Mouse (Mus musculus) limb, embryonic 10.5 days (tissue): ENCODE results near the gene Dab2. TPM values are rescaled to one million over a fixed set of nuclear protein-coding genes. Genes with fewer than 3 reads are reported as not detected.
A peak's percentile ranks its signal among the peaks of the same experiment; 100 is the strongest.

Source experiments
- DNase-seq: peaks from one replicate; pipeline ENCODE4 v3.0.0-alpha.2; 2017; ENCODE audit warnings: low spot score
- H3K27ac ChIP-seq: fragments of 300-500 bp; sonication (generic); 2 replicates; pipeline ENCODE4 v1.5.1; 2016; ENCODE audit warnings: mild to moderate bottlenecking
- H3K27me3 ChIP-seq: fragments of 300-500 bp; sonication (generic); 2 replicates; pipeline ENCODE4 v1.6.1; 2016; ENCODE audit warnings: low read depth, mild to moderate bottlenecking; ENCODE audit not compliant: poor library complexity, severe bottlenecking
- H3K36me3 ChIP-seq: fragments of 300-500 bp; sonication (generic); 2 replicates; pipeline ENCODE4 v1.6.1; 2016; ENCODE audit warnings: mild to moderate bottlenecking, moderate library complexity
- H3K4me1 ChIP-seq: fragments of 300-500 bp; sonication (generic); 2 replicates; pipeline ENCODE4 v1.6.1; 2016
- H3K4me3 ChIP-seq: fragments of 300-500 bp; sonication (generic); 2 replicates; pipeline ENCODE4 v1.5.1; 2016; ENCODE audit warnings: mild to moderate bottlenecking, moderate library complexity
- H3K9me3 ChIP-seq: fragments of 300-500 bp; sonication (generic); replicated peaks from 2 replicates; pipeline ENCODE4 v1.6.1; 2016; ENCODE audit warnings: mild to moderate bottlenecking
- WGBS: fragments of 180-500 bp; shearing (Covaris S2); methylation state at CpG from one replicate; pipeline ENCODE4 v1.1.7; 2016; 5-methylcytosine and 5-hydroxymethylcytosine counted together
- polyA plus RNA-seq: library from polyadenylated mRNA; unstranded; fragments of >200 nt; fragmentation: Nextera tagmentation; extraction: Ambion mirVana; gene quantifications from 2 replicates; pipeline ENCODE4 v1.2.1, GENCODE M21; 2016

Gene Dab2
- polyA plus RNA-seq, 1 experiment from 2014 or later = 35.6 TPM

DNA sequence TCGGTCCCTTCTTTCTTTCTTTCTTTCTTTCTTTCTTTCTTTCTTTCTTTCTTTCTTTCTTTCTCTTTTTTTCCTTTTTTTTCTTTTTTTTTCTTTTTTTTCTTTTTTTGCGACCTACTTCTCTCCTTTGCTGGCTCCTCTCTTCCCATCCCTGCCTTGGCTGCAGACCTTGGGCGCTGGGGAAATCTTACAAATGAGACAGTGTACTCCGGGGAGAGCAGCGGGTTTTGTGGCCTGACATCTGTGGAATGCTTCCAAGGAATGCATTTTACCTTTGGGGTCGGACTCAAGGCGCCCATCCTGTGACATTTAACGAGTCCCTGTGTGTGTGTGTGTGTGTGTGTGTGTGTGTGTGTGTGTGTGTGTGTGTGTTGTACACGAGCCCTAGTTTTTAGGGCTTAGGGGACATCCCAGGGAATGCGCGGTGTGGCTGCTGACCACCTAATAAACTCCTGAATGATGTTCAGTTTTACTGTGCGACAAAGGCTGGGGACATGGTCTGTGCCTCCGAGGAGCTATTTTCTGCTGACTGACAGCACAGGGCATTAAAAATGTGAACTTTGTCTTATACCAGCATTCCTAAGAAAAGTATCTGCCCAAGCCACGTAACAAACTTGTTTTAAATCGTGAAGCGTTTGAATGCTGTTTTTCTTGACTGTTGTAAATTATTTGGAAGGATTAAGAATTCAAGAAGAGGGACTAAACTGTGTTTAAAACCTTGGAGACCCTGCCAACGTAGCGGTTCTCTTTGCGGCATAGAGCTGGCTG is 87.6 kb downstream of the Dab2 start:
- Histone ChIP-seq H3K4me1 (peaks cover 43% of the 10 kb centered on the region), H3K27ac (peak overlapping the region; percentile 90), H3K4me3 (peak overlapping the region; percentile 58), H3K27me3 (no peaks in the 10 kb centered on the region), H3K9me3 (no peaks in the 10 kb centered on the region), H3K36me3 (no peaks in the 10 kb centered on the region)
- DNase-seq = peak; percentile 55
- 7% methylated on average over 19 of the region's 19 CpGs for WGBS

DNA sequence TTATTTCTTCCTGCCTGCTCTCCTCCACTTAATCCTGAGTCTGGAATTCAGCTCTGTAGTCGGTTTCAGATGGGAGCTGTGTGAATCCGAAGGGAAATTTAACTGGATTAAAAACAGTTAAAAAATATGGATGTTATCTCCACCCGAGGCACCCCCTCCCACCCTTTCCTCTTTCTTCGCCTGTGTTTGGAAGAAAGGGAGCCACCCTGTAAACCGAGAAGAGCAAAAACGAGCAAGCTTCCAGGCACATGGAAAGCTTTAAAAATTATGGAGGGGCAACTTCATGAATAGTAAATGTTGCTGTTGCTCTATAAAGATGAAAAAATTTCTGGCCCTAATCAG is 88.1 kb downstream of the Dab2 start:
- H3K27me3 ChIP-seq = no peaks in the 10 kb centered on the region
- WGBS = 13% methylated on average over 6 of the region's 6 CpGs
- H3K4me3 ChIP-seq = peak overlapping the region; percentile 58
- H3K9me3 ChIP-seq = no peaks in the 10 kb centered on the region
- no peaks in the 10 kb centered on the region for H3K36me3 ChIP-seq
- peaks cover 43% of the 10 kb centered on the region for H3K4me1 ChIP-seq
- peak overlapping the region; percentile 90 for H3K27ac ChIP-seq
- no peak for DNase-seq

DNA sequence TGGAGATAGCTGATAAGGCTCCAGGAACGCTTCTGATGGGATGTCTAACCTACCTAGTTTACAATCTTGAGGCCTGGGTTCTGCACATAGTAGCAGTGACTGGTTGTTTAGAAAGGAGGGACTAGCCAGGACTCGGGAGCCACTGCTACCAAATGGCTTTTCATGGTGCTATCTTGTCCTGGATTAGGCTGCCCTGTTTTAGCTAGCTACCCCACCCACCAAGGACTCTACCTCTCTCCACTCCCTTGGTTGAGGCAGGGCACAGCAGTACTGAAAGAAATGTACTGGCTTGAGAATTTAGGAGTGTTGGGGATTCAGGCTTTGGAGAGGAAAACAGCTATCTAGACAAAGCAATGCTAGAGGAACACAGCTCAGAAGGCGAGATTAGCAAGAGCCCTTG is 88.6 kb downstream of the Dab2 start:
- Histone ChIP-seq H3K4me1 (peaks cover 43% of the 10 kb centered on the region), H3K36me3 (peaks cover 4% of the 10 kb centered on the region; the same call in 1 of the 2 replicates)

DNA sequence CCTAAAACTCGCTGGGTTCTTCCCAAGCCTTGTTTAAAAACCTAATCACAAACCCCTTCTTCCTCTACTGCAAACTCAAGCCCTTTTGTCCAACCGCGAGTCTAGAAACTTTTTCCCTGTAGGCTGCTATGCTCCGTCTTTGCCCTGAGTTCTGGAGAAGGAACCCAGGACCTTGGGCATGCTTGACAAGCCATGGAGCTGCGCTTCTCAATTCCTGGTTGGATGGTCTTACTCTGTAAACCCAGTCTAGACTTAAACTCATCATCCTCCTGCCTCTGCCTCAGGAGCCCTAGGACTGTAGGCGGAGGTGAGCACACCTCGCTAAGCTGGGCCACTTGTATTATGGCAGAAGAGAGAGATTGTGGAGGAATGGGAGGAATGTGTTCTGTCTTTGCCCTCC is 89.0 kb downstream of the Dab2 start:
- 0 out of 2 replicates have a peak overlapping the region, but pooled peaks have one; percentile 7 for H3K27ac ChIP-seq
- H3K36me3 ChIP-seq = peaks cover 5% of the 10 kb centered on the region; the same call in 1 of the 2 replicates
- H3K4me3 ChIP-seq = no peak overlapping the region
- no peak for DNase-seq
- no peaks in the 10 kb centered on the region for H3K9me3 ChIP-seq
- 90% methylated on average over 7 of the region's 7 CpGs for WGBS
- H3K27me3 ChIP-seq = no peaks in the 10 kb centered on the region
- H3K4me1 ChIP-seq = peaks cover 43% of the 10 kb centered on the region

More for the DNA sequence above, 88.6 kb downstream of the Dab2 start:
- DNase-seq = no peak
- Histone ChIP-seq H3K27ac (no peak overlapping the region; the same call in 1 of the 2 replicates), H3K9me3 (no peaks in the 10 kb centered on the region), H3K27me3 (no peaks in the 10 kb centered on the region), H3K4me3 (peak overlapping the region; percentile 58)
- WGBS = 44% methylated on average over 3 of the region's 3 CpGs

DNA sequence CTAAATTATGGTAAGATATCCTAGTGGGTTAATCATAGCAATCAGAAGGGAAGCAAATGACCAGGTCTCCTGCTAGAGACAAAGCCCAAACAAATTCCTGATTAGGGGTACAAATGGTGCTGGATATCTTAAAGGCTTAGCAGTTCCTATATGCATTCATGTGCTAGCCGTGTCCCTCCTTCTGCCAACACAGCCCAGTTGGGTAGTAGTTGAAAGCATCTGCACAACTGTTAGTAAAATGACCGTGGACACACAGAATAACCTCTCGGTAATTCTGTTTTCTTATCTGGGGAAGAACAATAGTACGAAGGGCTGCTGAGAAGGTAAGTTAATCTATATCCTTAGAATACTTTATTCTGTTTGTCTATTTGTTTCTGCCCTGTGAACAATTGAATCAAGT is 90.5 kb downstream of the Dab2 start:
- H3K9me3 ChIP-seq = no peaks in the 10 kb centered on the region
- no peaks in the 10 kb centered on the region for H3K27me3 ChIP-seq
- 92% methylated on average over 4 of the region's 4 CpGs for WGBS
- DNase-seq = no peak
- no peak overlapping the region for H3K4me3 ChIP-seq
- H3K27ac ChIP-seq = no peak overlapping the region
- peaks cover 31% of the 10 kb centered on the region for H3K4me1 ChIP-seq
- peaks cover 5% of the 10 kb centered on the region; the same call in 1 of the 2 replicates for H3K36me3 ChIP-seq

DNA sequence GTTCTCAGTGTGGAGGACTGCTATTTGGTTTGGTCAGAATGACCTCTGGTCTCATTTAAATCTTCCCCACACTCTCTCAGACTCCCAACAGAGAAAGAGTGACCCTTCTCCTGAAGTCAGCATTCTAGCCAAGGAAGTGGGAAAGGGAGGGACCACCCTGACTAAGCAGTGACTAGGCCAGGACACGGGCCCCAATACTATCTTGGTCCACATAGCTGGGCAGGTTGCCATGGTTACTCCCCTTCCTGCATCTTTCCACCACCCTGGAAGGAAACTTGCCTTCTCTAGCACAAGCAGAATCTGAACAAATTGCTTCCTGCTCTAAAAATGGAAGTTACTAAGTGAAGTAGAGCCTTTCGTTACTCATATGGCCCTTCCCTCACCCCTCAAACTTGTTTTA is 91.1 kb downstream of the Dab2 start:
- no peak overlapping the region for H3K4me3 ChIP-seq
- WGBS = 63% methylated on average over 2 of the region's 2 CpGs
- no peaks in the 10 kb centered on the region for H3K27me3 ChIP-seq
- H3K36me3 ChIP-seq = peaks cover 5% of the 10 kb centered on the region; the same call in 1 of the 2 replicates
- no peak for DNase-seq
- no peak overlapping the region for H3K27ac ChIP-seq
- peaks cover 25% of the 10 kb centered on the region for H3K4me1 ChIP-seq
- no peaks in the 10 kb centered on the region for H3K9me3 ChIP-seq

DNA sequence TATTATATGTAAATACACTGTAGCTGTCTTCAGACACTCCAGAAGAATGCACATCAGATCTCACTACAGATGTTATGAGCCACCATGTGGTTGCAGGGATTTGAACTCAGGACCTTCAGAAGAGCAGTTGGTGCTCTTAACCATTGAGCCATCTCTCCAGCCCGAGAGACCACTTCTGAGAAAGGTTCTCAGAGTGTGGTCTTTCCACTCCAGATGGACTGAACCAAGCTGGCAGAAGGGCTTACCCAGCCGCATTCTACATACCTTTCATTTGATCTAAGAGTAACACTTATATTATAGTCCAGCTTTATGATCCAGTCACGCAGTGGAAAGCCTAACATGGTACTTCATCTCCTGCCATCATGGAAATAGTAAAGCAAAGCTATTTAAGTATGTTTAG is 92.3 kb downstream of the Dab2 start:
- WGBS = 93% methylated on average over 3 of the region's 3 CpGs
- H3K9me3 ChIP-seq = no peaks in the 10 kb centered on the region
- no peak overlapping the region for H3K27ac ChIP-seq
- H3K4me1 ChIP-seq = peaks cover 18% of the 10 kb centered on the region
- H3K4me3 ChIP-seq = no peak overlapping the region
- no peaks in the 10 kb centered on the region for H3K27me3 ChIP-seq
- H3K36me3 ChIP-seq = peaks cover 9% of the 10 kb centered on the region; the same call in 1 of the 2 replicates
- DNase-seq = no peak

DNA sequence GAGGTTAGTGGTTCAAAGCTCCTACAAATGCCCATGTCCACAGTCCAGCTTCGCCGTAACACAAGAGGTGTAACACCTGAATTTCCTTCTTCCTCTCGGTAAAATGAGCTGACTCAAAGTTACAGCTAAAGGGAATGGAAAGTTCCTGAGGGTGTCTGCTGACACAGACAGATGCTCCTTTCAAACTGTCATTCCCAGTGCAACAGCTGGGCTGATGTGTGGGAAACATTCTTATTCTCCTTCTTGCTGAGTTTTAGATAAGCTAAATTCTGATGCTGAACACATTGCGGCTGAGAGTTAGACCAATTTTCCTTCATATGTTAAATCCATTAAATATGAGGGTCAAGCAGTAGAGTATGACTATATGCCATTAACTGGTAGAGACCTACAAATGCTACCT is 94.0 kb downstream of the Dab2 start:
- DNase-seq = no peak
- Histone ChIP-seq H3K27ac (no peak overlapping the region), H3K9me3 (no peaks in the 10 kb centered on the region), H3K4me1 (peaks cover 8% of the 10 kb centered on the region; the same call in 1 of the 2 replicates), H3K4me3 (no peak overlapping the region), H3K36me3 (peaks cover 11% of the 10 kb centered on the region; the same call in 1 of the 2 replicates), H3K27me3 (no peaks in the 10 kb centered on the region)
- WGBS = 94% methylated on average over 4 of the region's 4 CpGs

DNA sequence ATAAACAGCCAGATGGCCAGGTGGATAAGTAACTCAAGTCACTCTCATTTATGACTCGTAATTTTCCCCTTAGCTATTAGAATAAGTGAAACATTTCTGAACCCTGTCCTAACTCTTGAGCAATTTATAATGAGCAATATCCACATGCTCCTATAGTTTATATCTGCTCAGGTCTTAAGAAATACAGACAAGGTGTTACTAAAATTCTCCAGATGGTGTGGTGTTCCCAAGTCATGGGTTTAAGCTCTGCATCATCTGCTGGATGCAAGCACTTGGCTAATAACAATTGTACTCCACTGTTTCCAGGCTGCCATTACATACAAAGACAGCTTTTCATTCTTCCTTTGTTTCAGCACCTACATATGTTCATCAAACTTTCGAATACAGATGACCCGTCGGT is 98.6 kb downstream of the Dab2 start:
- no peak overlapping the region for H3K27ac ChIP-seq
- WGBS = 92% methylated on average over 4 of the region's 4 CpGs

DNA sequence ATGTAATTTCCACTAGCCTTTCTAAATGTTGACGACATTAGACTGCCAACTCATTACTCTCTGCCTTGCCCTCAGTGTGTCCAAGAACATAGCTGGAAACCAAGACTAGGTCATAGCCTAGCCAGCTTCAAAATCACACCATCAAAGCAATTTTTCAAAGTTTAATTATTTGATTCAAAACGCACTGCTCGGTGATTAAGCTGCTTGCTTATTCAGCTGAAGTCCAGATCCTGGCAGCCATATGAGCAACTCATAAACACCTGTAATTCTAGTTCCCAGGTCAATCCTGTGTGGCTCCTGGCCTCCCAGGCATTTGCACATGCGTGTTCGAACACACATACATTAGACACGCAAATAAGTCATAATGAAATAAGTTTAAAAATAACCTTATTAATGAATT is 99.3 kb downstream of the Dab2 start:
- H3K9me3 ChIP-seq = no peaks in the 10 kb centered on the region
- H3K27me3 ChIP-seq = no peaks in the 10 kb centered on the region
- H3K27ac ChIP-seq = no peak overlapping the region
- no peak overlapping the region for H3K4me3 ChIP-seq
- DNase-seq = no peak
- H3K4me1 ChIP-seq = peaks cover under 1% of the 10 kb centered on the region; the same call in 1 of the 2 replicates
- 93% methylated on average over 6 of the region's 6 CpGs for WGBS
- H3K36me3 ChIP-seq = peaks cover 6% of the 10 kb centered on the region; the same call in 1 of the 2 replicates

More for the DNA sequence above, 98.6 kb downstream of the Dab2 start:
- Histone ChIP-seq H3K36me3 (peaks cover 7% of the 10 kb centered on the region; the same call in 1 of the 2 replicates), H3K4me1 (no peaks in the 10 kb centered on the region), H3K27me3 (no peaks in the 10 kb centered on the region), H3K9me3 (no peaks in the 10 kb centered on the region), H3K4me3 (no peak overlapping the region)
- DNase-seq = no peak

DNA sequence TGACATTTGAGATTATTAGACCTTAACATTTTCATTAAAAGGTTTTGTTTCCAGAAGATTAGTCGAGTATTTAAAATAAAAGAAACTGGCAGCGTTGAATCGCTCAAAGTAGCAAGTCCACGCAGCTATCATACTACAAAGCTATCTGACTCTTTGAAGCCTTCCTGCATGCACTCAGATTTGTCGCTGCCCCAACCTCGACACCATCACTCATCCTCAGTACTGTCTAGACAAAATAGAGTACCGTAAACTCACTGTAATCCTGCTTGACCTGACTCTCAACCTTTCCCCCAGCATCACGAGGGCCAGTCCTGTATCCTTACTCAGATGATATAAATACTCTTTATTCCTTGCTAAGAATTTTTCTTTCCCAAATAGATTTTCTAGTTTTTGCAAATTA is 100.5 kb downstream of the Dab2 start:
- Histone ChIP-seq H3K36me3 (peaks cover 6% of the 10 kb centered on the region; the same call in 1 of the 2 replicates), H3K27ac (no peak overlapping the region), H3K9me3 (no peaks in the 10 kb centered on the region), H3K4me1 (peaks cover 4% of the 10 kb centered on the region; the same call in 1 of the 2 replicates), H3K4me3 (no peak overlapping the region), H3K27me3 (no peaks in the 10 kb centered on the region)
- no peak for DNase-seq
- WGBS = 59% methylated on average over 8 of the region's 8 CpGs

DNA sequence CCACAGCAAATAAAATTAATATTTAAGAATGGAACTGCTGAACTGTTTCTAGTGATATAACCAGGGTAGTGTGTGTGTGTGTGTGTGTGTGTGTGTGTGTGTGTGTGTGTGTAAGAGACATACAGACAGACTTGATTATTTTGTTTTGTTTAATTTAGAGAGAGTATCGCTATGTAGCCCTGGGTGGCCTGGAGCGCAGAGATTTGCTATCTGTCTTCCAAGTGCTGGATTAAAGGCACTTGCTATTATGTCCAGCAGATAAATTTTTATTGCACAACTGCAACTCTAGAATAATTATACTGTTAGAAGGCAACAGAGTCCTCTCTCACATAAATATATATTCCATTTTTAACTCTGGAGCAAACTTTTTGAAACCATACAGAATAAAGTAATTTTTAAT is 102.8 kb downstream of the Dab2 start:
- no peaks in the 10 kb centered on the region for H3K27me3 ChIP-seq
- peaks cover 4% of the 10 kb centered on the region; the same call in 1 of the 2 replicates for H3K4me1 ChIP-seq
- no peaks in the 10 kb centered on the region for H3K9me3 ChIP-seq
- no peak overlapping the region for H3K27ac ChIP-seq
- WGBS = 79% methylated on average over 2 of the region's 2 CpGs
- H3K4me3 ChIP-seq = no peak overlapping the region
- no peak for DNase-seq
- H3K36me3 ChIP-seq = no peaks in the 10 kb centered on the region

DNA sequence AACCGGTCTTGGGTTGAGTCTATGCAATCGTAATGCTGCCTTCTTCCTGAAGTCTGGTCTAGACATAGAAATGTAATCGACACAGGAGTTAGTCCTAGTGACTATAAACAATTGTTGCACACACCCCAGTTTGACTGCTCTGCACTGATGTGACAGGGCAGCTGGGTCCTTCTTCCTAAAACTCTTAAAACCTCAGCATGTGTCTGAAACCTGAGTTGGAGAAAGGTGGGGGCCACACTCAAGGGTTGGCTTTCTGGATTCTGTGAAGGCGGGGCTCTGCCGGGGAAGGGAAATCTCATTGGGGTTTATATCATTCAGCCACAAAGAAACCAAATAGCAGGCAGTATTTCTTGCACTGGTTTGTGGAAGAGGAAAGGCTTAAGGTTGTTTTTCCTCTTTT is 104.6 kb downstream of the Dab2 start:
- Histone ChIP-seq H3K36me3 (no peaks in the 10 kb centered on the region), H3K27me3 (no peaks in the 10 kb centered on the region), H3K9me3 (no peaks in the 10 kb centered on the region), H3K4me1 (peaks cover 4% of the 10 kb centered on the region; the same call in 1 of the 2 replicates), H3K27ac (no peak overlapping the region), H3K4me3 (no peak overlapping the region)
- 86% methylated on average over 5 of the region's 5 CpGs for WGBS
- no peak for DNase-seq
